Mouse (Mus musculus) MEL (cell line): ENCODE measurements at regions not wholly inside any gene's neighbourhood (a gene's known extent, or its start where the extent isn't known, plus 50 kb on each side); places are given as distances from the start of the nearest gene placed in this dataset.

Experiments used
- CTCF ChIP-seq, 3 experiments: IDR thresholded peaks in 2 of 3; conservative IDR thresholded peaks in 1 of 3; 2 replicates each; pipeline ENCODE4 v1.5.1; 2011 to 2012; ENCODE audit warnings: low read length in 3 of 3, low read depth in 2 of 3, mild to moderate bottlenecking in 2 of 3, improper control_type of control experiment in 1 of 3, inconsistent platforms in 1 of 3, mixed read lengths in 1 of 3, moderate library complexity in 1 of 3; ENCODE audit not compliant: control insufficient read depth in 1 of 3, insufficient read depth in 1 of 3, poor library complexity in 1 of 3, severe bottlenecking in 1 of 3
- POLR2A ChIP-seq, 2 experiments: IDR thresholded peaks; 2 replicates each; pipeline ENCODE4 v1.6.1; 2011 to 2012; ENCODE audit warnings: low read length in 2 of 2, mild to moderate bottlenecking in 2 of 2, control low read depth in 1 of 2, improper control_type of control experiment in 1 of 2, low read depth in 1 of 2, moderate library complexity in 1 of 2; ENCODE audit not compliant: control insufficient read depth in 1 of 2, insufficient read depth in 1 of 2, poor library complexity in 1 of 2
- POLR2AphosphoS5 ChIP-seq: IDR thresholded peaks from 2 replicates; pipeline ENCODE4 v1.6.1; 2012; ENCODE audit warnings: low read depth, borderline replicate concordance, mild to moderate bottlenecking, inconsistent platforms, low read length, moderate library complexity, mixed read lengths
- UBTF ChIP-seq: IDR thresholded peaks from 2 replicates; pipeline ENCODE4 v1.6.1; 2012; ENCODE audit warnings: low read depth, mild to moderate bottlenecking, inconsistent platforms, low read length, improper control_type of control experiment, moderate library complexity, borderline replicate concordance; ENCODE audit not compliant: insufficient read depth
- USF1 ChIP-seq: IDR thresholded peaks from 2 replicates; pipeline ENCODE4 v1.6.1; 2014; ENCODE audit warnings: low read depth, mild to moderate bottlenecking, inconsistent platforms, low read length, improper control_type of control experiment, moderate library complexity
- ZMIZ1 ChIP-seq: IDR thresholded peaks from 2 replicates; pipeline ENCODE4 v1.6.1; 2012; ENCODE audit warnings: low read depth, mild to moderate bottlenecking, inconsistent platforms, low read length, improper control_type of control experiment, moderate library complexity
- ZNF384 ChIP-seq: IDR thresholded peaks from 2 replicates; pipeline ENCODE4 v1.6.1; 2012; ENCODE audit warnings: low read depth, mild to moderate bottlenecking, inconsistent platforms, low read length, improper control_type of control experiment

DNA sequence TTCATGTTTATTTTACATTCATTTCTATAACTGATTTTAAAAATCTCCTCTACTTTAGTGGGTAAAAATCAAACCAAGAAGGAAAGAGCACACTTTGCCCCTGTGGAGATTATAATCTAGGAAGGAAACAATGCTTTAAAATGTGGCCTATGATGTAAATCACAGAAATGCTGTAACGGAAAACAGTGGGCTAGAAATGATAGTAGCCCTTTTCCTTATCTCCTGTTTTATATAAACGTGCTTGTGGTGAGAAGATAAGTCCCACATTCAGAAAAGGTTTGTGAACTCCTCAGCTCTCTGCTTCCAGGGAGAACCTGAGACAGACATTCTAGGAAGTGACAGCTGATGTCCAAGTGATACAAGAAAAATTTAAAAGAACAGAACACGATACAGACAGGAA, 159.3 kb upstream of the Sesn3 start:
- TF ChIP-seq POLR2A (IDR thresholded peaks at IDR 0.05; ENCODE audit: control insufficient read depth in 1 of 2, insufficient read depth in 1 of 2, low read depth in 1 of 2, low read length in 2 of 2, poor library complexity in 1 of 2) (no peak), CTCF (IDR thresholded peaks at IDR 0.05 in 2 of 3, conservative IDR thresholded peaks at IDR 0.05 in 1 of 3; ENCODE audit: control insufficient read depth in 1 of 3, insufficient read depth in 1 of 3, low read depth in 2 of 3, low read length in 3 of 3, poor library complexity in 1 of 3, severe bottlenecking in 1 of 3) (no peak), POLR2AphosphoS5 (no peak), UBTF (no peak), ZMIZ1 (no peak), ZNF384 (no peak), USF1 (no peak)
